Mouse (Mus musculus) hindbrain, embryonic 11.5 days (tissue): ENCODE results near the gene Sparc. TPM values are rescaled to one million over a fixed set of nuclear protein-coding genes. Genes with fewer than 3 reads are reported as not detected.

Source experiments
- ATAC-seq: fragments of 200-750 bp; cut with Nextera tagmentation; 2 replicates; pipeline ENCODE4 v1.8.0; 2017; ENCODE audit warnings: mild to moderate bottlenecking, moderate TSS enrichment, moderate library complexity; ENCODE audit not compliant: low FRiP score
- DNase-seq: peaks from one replicate; pipeline ENCODE4 v3.0.0-alpha.2; 2015; ENCODE audit warnings: low spot score
- H3K27ac ChIP-seq: fragments of 300-500 bp; sonication (generic); 2 replicates; pipeline ENCODE4 v1.5.1; 2014; ENCODE audit warnings: mild to moderate bottlenecking, low read depth, low read length
- H3K27me3 ChIP-seq: fragments of 300-500 bp; sonication (generic); 2 replicates; pipeline ENCODE4 v1.6.1; 2014; ENCODE audit warnings: mild to moderate bottlenecking, low read length, moderate library complexity, mixed read lengths; ENCODE audit not compliant: control insufficient read depth, insufficient read depth
- H3K36me3 ChIP-seq: fragments of 300-500 bp; sonication (generic); 2 replicates; pipeline ENCODE4 v1.6.1; 2014; ENCODE audit warnings: mild to moderate bottlenecking, low read length, moderate library complexity, mixed read lengths; ENCODE audit not compliant: control insufficient read depth, insufficient read depth
- H3K4me1 ChIP-seq: fragments of 300-500 bp; sonication (generic); replicated peaks from 2 replicates; pipeline ENCODE4 v1.6.1; 2014; ENCODE audit warnings: low read length, mixed read lengths; ENCODE audit not compliant: control insufficient read depth, insufficient read depth
- H3K4me2 ChIP-seq: fragments of 300-500 bp; sonication (generic); replicated peaks from 2 replicates; pipeline ENCODE4 v1.6.1; 2014; ENCODE audit warnings: mild to moderate bottlenecking, low read depth, low read length
- H3K4me3 ChIP-seq: fragments of 300-500 bp; sonication (generic); 2 replicates; pipeline ENCODE4 v1.5.1; 2014; ENCODE audit warnings: low read depth, low read length
- H3K9ac ChIP-seq: fragments of 300-500 bp; sonication (generic); 2 replicates; pipeline ENCODE4 v1.6.1; 2014; ENCODE audit warnings: low read depth, low read length
- H3K9me3 ChIP-seq: fragments of 300-500 bp; sonication (generic); 2 replicates; pipeline ENCODE4 v1.6.1; 2016; ENCODE audit warnings: low read length; ENCODE audit not compliant: control insufficient read depth
- WGBS: fragments of 180-500 bp; shearing (Covaris S2); extraction: QIAGEN DNeasy Blood & Tissue Kit; methylation state at CpG from one replicate; pipeline ENCODE4 v1.1.7; 2014; 5-methylcytosine and 5-hydroxymethylcytosine counted together
- polyA plus RNA-seq: library from polyadenylated mRNA; unstranded; fragments of >200 nt; fragmentation: Nextera tagmentation; extraction: Ambion mirVana; gene quantifications from 2 replicates; pipeline ENCODE4 v1.2.1, GENCODE M21; 2014

Gene Sparc
- polyA plus RNA-seq, 1 experiment from 2014 or later: 573 TPM

- no peaks in the 10 kb centered on the region; the same call in 1 of the 2 replicates for H3K4me1 ChIP-seq
- WGBS: 83% methylated on average over 10 of the region's 10 CpGs
- no peak overlapping the region for H3K4me2 ChIP-seq
- no peak for ATAC-seq
- no peak for DNase-seq
- no peak overlapping the region for H3K27ac ChIP-seq
- H3K9ac ChIP-seq: no peak overlapping the region
- H3K36me3 ChIP-seq: no peaks in the 10 kb centered on the region
- H3K4me3 ChIP-seq: no peak overlapping the region
- no peaks in the 10 kb centered on the region for H3K27me3 ChIP-seq
- no peaks in the 10 kb centered on the region for H3K9me3 ChIP-seq
Observed at GRCm38 (mm10) chr11:55464707-55465106, 41.7 kb upstream of the Sparc start.

- no peak overlapping the region for H3K27ac ChIP-seq
Observed at GRCm38 (mm10) chr11:55462149-55462548, 39.2 kb upstream of the Sparc start.

GRCm38 (mm10) chr11:55461019-55461645 is 38.1 kb upstream of the Sparc start, which contains the start of gene Atox1:
Atox1 (minus strand) TSS chr11:55461239.
- H3K27me3 ChIP-seq: no peaks in the 10 kb centered on the region
- peak; percentile 97 for ATAC-seq
- peak; percentile 98 for DNase-seq
- H3K4me2 ChIP-seq: peak within 1 kb of the TSS; percentile 91
- under 1% methylated on average over 36 of the region's 36 CpGs for WGBS
- peak within 1 kb of the TSS; percentile 70 for H3K9ac ChIP-seq
- H3K4me1 ChIP-seq: no peaks in the 10 kb centered on the region; the same call in 1 of the 2 replicates
- H3K27ac ChIP-seq: 0 out of 2 replicates have a peak within 1 kb of the TSS, but pooled peaks have one; percentile 12
- H3K36me3 ChIP-seq: no peaks in the 10 kb centered on the region
- H3K9me3 ChIP-seq: no peaks in the 10 kb centered on the region
- peak within 1 kb of the TSS; percentile 72 for H3K4me3 ChIP-seq

More at GRCm38 (mm10) chr11:55462149-55462548, 39.2 kb upstream of the Sparc start:
- H3K27me3 ChIP-seq: no peaks in the 10 kb centered on the region
- no peaks in the 10 kb centered on the region for H3K36me3 ChIP-seq
- no peaks in the 10 kb centered on the region for H3K9me3 ChIP-seq
- no peak overlapping the region for H3K4me2 ChIP-seq
- DNase-seq (no peak), ATAC-seq (no peak)
- no peaks in the 10 kb centered on the region; the same call in 1 of the 2 replicates for H3K4me1 ChIP-seq
- H3K9ac ChIP-seq: no peak overlapping the region
- 97% methylated on average over 9 of the region's 9 CpGs for WGBS
- no peak overlapping the region for H3K4me3 ChIP-seq

GRCm38 (mm10) chr11:55460559-55461018 is 37.6 kb upstream of the Sparc start:
- no peak overlapping the region for H3K27ac ChIP-seq
- no peaks in the 10 kb centered on the region for H3K36me3 ChIP-seq
- H3K4me1 ChIP-seq: no peaks in the 10 kb centered on the region; the same call in 1 of the 2 replicates
- 1% methylated on average over 17 of the region's 17 CpGs for WGBS
- H3K4me3 ChIP-seq: peak overlapping the region; percentile 72
- ATAC-seq (peak; percentile 69), DNase-seq (no peak)
- no peaks in the 10 kb centered on the region for H3K9me3 ChIP-seq
- H3K4me2 ChIP-seq: peak overlapping the region; percentile 91
- no peaks in the 10 kb centered on the region for H3K27me3 ChIP-seq
- peak overlapping the region; percentile 70 for H3K9ac ChIP-seq

GRCm38 (mm10) chr11:55459850-55460558 is 37.0 kb upstream of the Sparc start:
- DNase-seq (no peak), ATAC-seq (no peak)
- Histone ChIP-seq H3K36me3 (no peaks in the 10 kb centered on the region), H3K4me3 (peak overlapping the region; percentile 72), H3K27ac (no peak overlapping the region), H3K4me1 (no peaks in the 10 kb centered on the region; the same call in 1 of the 2 replicates), H3K27me3 (no peaks in the 10 kb centered on the region), H3K9ac (peak overlapping the region; percentile 70), H3K4me2 (peak overlapping the region; percentile 91), H3K9me3 (no peaks in the 10 kb centered on the region)
- WGBS: 38% methylated on average over 3 of the region's 3 CpGs

GRCm38 (mm10) chr11:55458501-55458900 is 35.5 kb upstream of the Sparc start:
- WGBS: 45% methylated on average over 4 of the region's 4 CpGs
- Histone ChIP-seq H3K9me3 (no peaks in the 10 kb centered on the region), H3K36me3 (no peaks in the 10 kb centered on the region), H3K27me3 (no peaks in the 10 kb centered on the region), H3K4me3 (no peak overlapping the region), H3K9ac (no peak overlapping the region), H3K4me1 (no peaks in the 10 kb centered on the region; the same call in 1 of the 2 replicates), H3K27ac (no peak overlapping the region), H3K4me2 (no peak overlapping the region)
- no peak for DNase-seq
- ATAC-seq: no peak

- WGBS: 82% methylated on average over 2 of the region's 2 CpGs
- H3K36me3 ChIP-seq: no peaks in the 10 kb centered on the region
Observed at GRCm38 (mm10) chr11:55455166-55455565, 32.2 kb upstream of the Sparc start.

GRCm38 (mm10) chr11:55453640-55454039 is 30.7 kb upstream of the Sparc start:
- ATAC-seq: no peak
- Histone ChIP-seq H3K36me3 (no peaks in the 10 kb centered on the region), H3K4me3 (no peak overlapping the region), H3K9me3 (no peaks in the 10 kb centered on the region), H3K27me3 (no peaks in the 10 kb centered on the region), H3K4me1 (no peaks in the 10 kb centered on the region), H3K4me2 (no peak overlapping the region), H3K9ac (no peak overlapping the region), H3K27ac (no peak overlapping the region)
- WGBS: 92% methylated on average over 4 of the region's 4 CpGs
- no peak for DNase-seq

More at GRCm38 (mm10) chr11:55455166-55455565, 32.2 kb upstream of the Sparc start:
- H3K9me3 ChIP-seq: no peaks in the 10 kb centered on the region
- no peak overlapping the region for H3K4me3 ChIP-seq
- no peak for DNase-seq
- H3K4me1 ChIP-seq: no peaks in the 10 kb centered on the region; the same call in 1 of the 2 replicates
- no peaks in the 10 kb centered on the region for H3K27me3 ChIP-seq
- H3K27ac ChIP-seq: no peak overlapping the region
- H3K4me2 ChIP-seq: no peak overlapping the region
- no peak overlapping the region for H3K9ac ChIP-seq
- no peak for ATAC-seq
